Mouse (Mus musculus): ENCODE measurements around the gene Ddx47.

- TF ChIP-seq CTCF (conservative IDR thresholded peaks at IDR 0.05; ENCODE audit: low read length) (peak; percentile 39), POU5F1 (IDR thresholded peaks at IDR 0.05; ENCODE audit: borderline replicate concordance, low read length) (no peak), NANOG (IDR thresholded peaks at IDR 0.05; ENCODE audit: borderline replicate concordance, low read length) (no peak)
Observed at GRCm38 (mm10) chr6:134996918-134997317, 14.5 kb upstream of the Ddx47 start.
